Mouse (Mus musculus) spleen, adult 2 months (tissue): Measurements from ENCODE around the gene Gm20388. TPM values are rescaled to one million over a fixed set of nuclear protein-coding genes. Genes with fewer than 3 reads are reported as not detected.
"Not testable (repeated sequence)": the region's sequence is repeated elsewhere in the genome, so short reads cannot be mapped to it uniquely, and the experiment has no call there.

Source experiments
- DNase-seq, 2 experiments: peaks; one replicate each; pipeline versions ENCODE4 v3.0.0 to v3.0.0-alpha.2; 2012 to 2021; ENCODE audit warnings: low spot score in 2 of 2, low read depth in 1 of 2
- H3K27ac ChIP-seq: fragments of 200-500 bp; 2 replicates; pipeline ENCODE4 v1.5.1; 2012; ENCODE audit warnings: low read length, inconsistent platforms; ENCODE audit not compliant: insufficient read depth
- H3K27me3 ChIP-seq: fragments of 200-500 bp; 2 replicates; pipeline ENCODE4 v1.6.1; 2012; ENCODE audit warnings: mild to moderate bottlenecking, moderate library complexity, low read length, inconsistent platforms; ENCODE audit not compliant: control insufficient read depth, insufficient read depth
- H3K36me3 ChIP-seq: fragments of 200-500 bp; 2 replicates; pipeline ENCODE4 v1.6.1; 2012; ENCODE audit warnings: mild to moderate bottlenecking, low read length, inconsistent platforms; ENCODE audit not compliant: control insufficient read depth, insufficient read depth
- H3K4me1 ChIP-seq: fragments of 200-500 bp; 2 replicates; pipeline ENCODE4 v1.6.1; 2011; ENCODE audit warnings: inconsistent platforms; ENCODE audit not compliant: control insufficient read depth, insufficient read depth, insufficient read length
- H3K4me3 ChIP-seq: fragments of 200-500 bp; 2 replicates; pipeline ENCODE4 v1.5.1; 2011; ENCODE audit warnings: mild to moderate bottlenecking, inconsistent platforms; ENCODE audit not compliant: insufficient read depth, insufficient read length; ENCODE audit errors: extremely low read depth
- CTCF ChIP-seq: fragments of 200-500 bp; IDR thresholded peaks from 2 replicates; pipeline ENCODE4 v1.5.1; 2011; ENCODE audit warnings: mild to moderate bottlenecking, inconsistent platforms; ENCODE audit not compliant: insufficient read depth, insufficient read length, insufficient replicate concordance; ENCODE audit errors: extremely low read depth
- POLR2A ChIP-seq: fragments of 200-500 bp; IDR thresholded peaks from 2 replicates; pipeline ENCODE4 v1.6.1; 2011; ENCODE audit warnings: low read depth, low read length, inconsistent platforms
- WGBS: fragments of 180-500 bp; shearing (Covaris S2); methylation state at CpG from one replicate; pipeline ENCODE4 v1.1.7; 2018; 5-methylcytosine and 5-hydroxymethylcytosine counted together
- polyA plus RNA-seq: library from polyadenylated mRNA; depleted of rRNA; stranded (reverse); fragments of >200 nt; gene quantifications from 2 replicates; pipeline ENCODE4 v1.2.3, GENCODE M21; 2012

Gm20388 gene
- polyA plus RNA-seq, 1 experiment, result 26.1 TPM

- Histone ChIP-seq H3K27me3 (no peaks in the 10 kb centered on the region), H3K27ac (peak within 1 kb of the TSS; percentile 83), H3K4me1 (peaks cover 9% of the 10 kb centered on the region; the same call in 1 of the 2 replicates), H3K36me3 (peaks cover 12% of the 10 kb centered on the region), H3K4me3 (peak within 1 kb of the TSS; percentile 82)
- TF ChIP-seq CTCF, result no peak
- peak; percentile 41 for TF ChIP-seq POLR2A
- DNase-seq, result peak; percentile 88 to 92
- WGBS, result under 1% methylated on average over 94 of the region's 94 CpGs
Observed at GRCm38 (mm10) chr8:121590203-121591177, 1679.8 kb downstream of the Gm20388 start, which contains the start of gene Map1lc3b. Gene Map1lc3b, plus strand, starts transcription at chr8:121590361.

- Histone ChIP-seq H3K36me3 (peaks cover 17% of the 10 kb centered on the region), H3K27me3 (no peaks in the 10 kb centered on the region), H3K4me3 (peak overlapping the region; percentile 82), H3K27ac (peak overlapping the region; percentile 83), H3K4me1 (peaks cover 9% of the 10 kb centered on the region; the same call in 1 of the 2 replicates)
- TF ChIP-seq POLR2A (no peak), CTCF (peak; percentile 24; the same call in 1 of the 2 replicates)
- 19% methylated on average over 20 of the region's 20 CpGs for WGBS
- DNase-seq, result peak in 1 of 2 experiments; percentile 40
Observed at GRCm38 (mm10) chr8:121591178-121592066, 1680.8 kb downstream of the Gm20388 start.

- DNase-seq, result no peak
- H3K4me3 ChIP-seq, result no peak overlapping the region
- WGBS, result 94% methylated on average over 5 of the region's 5 CpGs
- no peak for TF ChIP-seq POLR2A
- TF ChIP-seq CTCF, result no peak
- no peaks in the 10 kb centered on the region for H3K27me3 ChIP-seq
- H3K27ac ChIP-seq, result no peak overlapping the region
- peaks cover 23% of the 10 kb centered on the region for H3K36me3 ChIP-seq
- H3K4me1 ChIP-seq, result peaks cover 9% of the 10 kb centered on the region; the same call in 1 of the 2 replicates
Observed at GRCm38 (mm10) chr8:121593293-121593692, 1682.7 kb downstream of the Gm20388 start.

- WGBS, result 85% methylated on average over 9 of the region's 9 CpGs
- no peak for TF ChIP-seq POLR2A
- no peak for TF ChIP-seq CTCF
- Histone ChIP-seq H3K4me3 (no peak overlapping the region), H3K4me1 (peaks cover 9% of the 10 kb centered on the region; the same call in 1 of the 2 replicates), H3K27me3 (no peaks in the 10 kb centered on the region), H3K27ac (no peak overlapping the region), H3K36me3 (peaks cover 23% of the 10 kb centered on the region)
- DNase-seq, result no peak
Observed at GRCm38 (mm10) chr8:121593983-121594382, 1683.3 kb downstream of the Gm20388 start.

- WGBS, result 88% methylated on average over 2 of the region's 2 CpGs
- DNase-seq, H3K27me3 ChIP-seq, H3K27ac ChIP-seq, H3K4me1 ChIP-seq, H3K4me3 ChIP-seq: not testable (repeated sequence)
- H3K36me3 ChIP-seq, result peaks cover 25% of the 10 kb centered on the region
Observed at GRCm38 (mm10) chr8:121597492-121597891, 1686.9 kb downstream of the Gm20388 start.

- TF ChIP-seq CTCF (no peak), POLR2A (no peak)
- Histone ChIP-seq H3K27me3 (no peaks in the 10 kb centered on the region), H3K27ac (no peak overlapping the region), H3K4me1 (no peaks in the 10 kb centered on the region), H3K36me3 (peaks cover 25% of the 10 kb centered on the region), H3K4me3 (no peak overlapping the region)
- WGBS, result 94% methylated on average over 7 of the region's 7 CpGs
- DNase-seq, result no peak
Observed at GRCm38 (mm10) chr8:121598190-121598589, 1687.5 kb downstream of the Gm20388 start.
